Mouse (Mus musculus): ENCODE measurements at regions not wholly inside any gene's neighbourhood (a gene's known extent, or its start where the extent isn't known, plus 50 kb on each side); places are given as distances from the start of the nearest gene placed in this dataset.

- dilution Hi-C loops (cut with MboI; ENCODE audit: extremely low pct_ligation_motif_present, extremely low pct_unique_long_range_greater_than_20kb, low sequenced_read_pairs): no loop called here
- no peak for DNase-seq (ENCODE audit: extremely low read depth)
These were observed 111.0 kb downstream of the Slc38a4 start for GRCm38 (mm10) chr15:96944741-96945140.

GRCm38 (mm10) chr15:96942651-96943050 lies 113.1 kb downstream of the Slc38a4 start:
- H3K4me3 ChIP-seq (replicated peaks in 1 of 3; ENCODE audit: low read depth in 2 of 3, low read length in 2 of 3, poor library complexity in 1 of 3): no peak overlapping the region
- dilution Hi-C loops (cut with MboI; ENCODE audit: extremely low pct_ligation_motif_present, extremely low pct_unique_long_range_greater_than_20kb, low sequenced_read_pairs): no loop called here
- peak; percentile 18 for DNase-seq (ENCODE audit: extremely low read depth)
- H3K9ac ChIP-seq (ENCODE audit: insufficient read depth, low read depth): no peak overlapping the region
- H3K36me3 ChIP-seq (replicated peaks in 1 of 2; ENCODE audit: control insufficient read depth in 1 of 2, insufficient read depth in 1 of 2, low read length in 1 of 2): no peaks in the 10 kb centered on the region
- no peaks in the 10 kb centered on the region for H3K27me3 ChIP-seq (replicated peaks)
- H3K4me1 ChIP-seq (ENCODE audit: control insufficient read depth in 1 of 2, insufficient read depth in 2 of 2): no peaks in the 10 kb centered on the region; a peak in 1 of 4 replicates
- TF ChIP-seq CTCF (conservative IDR thresholded peaks at IDR 0.05 in 1 of 2, IDR thresholded peaks at IDR 0.05 in 1 of 2; ENCODE audit: low read depth in 2 of 2, low read length in 2 of 2): peak in 1 of 2 experiments; percentile 38; a peak in 2 of 4 replicates
- TF ChIP-seq TBP (conservative IDR thresholded peaks at IDR 0.05; ENCODE audit: low read depth, low read length): no peak
- no peak for TF ChIP-seq MAZ (IDR thresholded peaks at IDR 0.05; ENCODE audit: low read depth, low read length)
- TF ChIP-seq SMC3 (IDR thresholded peaks at IDR 0.05; ENCODE audit: low read depth, low read length): peak; percentile 17; the same call in 1 of the 2 replicates
- no peaks in the 10 kb centered on the region for H3K9me3 ChIP-seq (replicated peaks; ENCODE audit: low read length)
- no peak overlapping the region for H3K4me2 ChIP-seq (ENCODE audit: insufficient read depth, low read depth, poor library complexity, severe bottlenecking)
- in situ Hi-C loops (cut with MboI; ENCODE audit: low pct_ligation_motif_present, low pct_unique_long_range_greater_than_20kb, low sequenced_read_pairs): loop anchor here (10.0 to 25.0 kb wide), 2 partner anchors 255 to 418 kb away; partner anchors contain the start of gene Slc38a2
- no peak overlapping the region for H3K27ac ChIP-seq (ENCODE audit: insufficient read depth, low read depth)
- H3K79me2 ChIP-seq (replicated peaks; ENCODE audit: control insufficient read depth, extremely low read depth, insufficient read depth, poor library complexity, severe bottlenecking): no peaks in the 10 kb centered on the region

More at GRCm38 (mm10) chr15:96944741-96945140, 111.0 kb downstream of the Slc38a4 start:
- Histone ChIP-seq H3K27ac (ENCODE audit: insufficient read depth, low read depth) (no peak overlapping the region), H3K79me2 (replicated peaks; ENCODE audit: control insufficient read depth, extremely low read depth, insufficient read depth, poor library complexity, severe bottlenecking) (no peaks in the 10 kb centered on the region), H3K4me3 (replicated peaks in 1 of 3; ENCODE audit: low read depth in 2 of 3, low read length in 2 of 3, poor library complexity in 1 of 3) (no peak overlapping the region), H3K9ac (ENCODE audit: insufficient read depth, low read depth) (no peak overlapping the region), H3K27me3 (replicated peaks) (no peaks in the 10 kb centered on the region), H3K4me2 (ENCODE audit: insufficient read depth, low read depth, poor library complexity, severe bottlenecking) (no peak overlapping the region), H3K4me1 (ENCODE audit: control insufficient read depth in 1 of 2, insufficient read depth in 2 of 2) (no peaks in the 10 kb centered on the region; a peak in 1 of 4 replicates), H3K9me3 (replicated peaks; ENCODE audit: low read length) (no peaks in the 10 kb centered on the region), H3K36me3 (replicated peaks in 1 of 2; ENCODE audit: control insufficient read depth in 1 of 2, insufficient read depth in 1 of 2, low read length in 1 of 2) (no peaks in the 10 kb centered on the region)
- in situ Hi-C loops (cut with MboI; ENCODE audit: low pct_ligation_motif_present, low pct_unique_long_range_greater_than_20kb, low sequenced_read_pairs): loop anchor here (10.0 to 25.0 kb wide), 2 partner anchors 257 to 420 kb away; partner anchors contain the start of gene Slc38a2
- no peak for TF ChIP-seq HCFC1 (IDR thresholded peaks at IDR 0.05; ENCODE audit: low read depth, low read length)
- no peak for TF ChIP-seq ZKSCAN1 (IDR thresholded peaks at IDR 0.05; ENCODE audit: borderline replicate concordance, low read depth, low read length)
- no peak for TF ChIP-seq MAX (IDR thresholded peaks at IDR 0.05; ENCODE audit: low read length)
- no peak for TF ChIP-seq KAT2A (IDR thresholded peaks at IDR 0.05; ENCODE audit: insufficient replicate concordance, low read length)
- no peak for TF ChIP-seq BHLHE40 (IDR thresholded peaks at IDR 0.05; ENCODE audit: low read depth, low read length)
- no peak for TF ChIP-seq EP300 (IDR thresholded peaks at IDR 0.05; ENCODE audit: low read length)
- no peak for TF ChIP-seq IRF4 (IDR thresholded peaks at IDR 0.05; ENCODE audit: low read depth, low read length)
- no peak for TF ChIP-seq RAD21 (IDR thresholded peaks at IDR 0.05; ENCODE audit: low read depth, low read length)
- TF ChIP-seq ETS1 (conservative IDR thresholded peaks at IDR 0.05; ENCODE audit: low read depth, low read length): no peak
- TF ChIP-seq MYC (IDR thresholded peaks at IDR 0.05; ENCODE audit: low read depth, low read length): no peak
- TF ChIP-seq CHD2 (IDR thresholded peaks at IDR 0.05; ENCODE audit: low read length): no peak
- TF ChIP-seq MAFK (IDR thresholded peaks at IDR 0.05; ENCODE audit: insufficient replicate concordance, low read length): no peak
- no peak for TF ChIP-seq CHD1 (IDR thresholded peaks at IDR 0.05; ENCODE audit: low read depth, low read length)
